Mouse (Mus musculus) embryonic facial prominence, embryonic 11.5 days (tissue): ENCODE results near the gene Gtpbp4. TPM values are rescaled to one million over a fixed set of nuclear protein-coding genes. Genes with fewer than 3 reads are reported as not detected.
"Not testable (repeated sequence)": the region's sequence is repeated elsewhere in the genome, so short reads cannot be mapped to it uniquely, and the experiment has no call there.

ENCODE experiments used
- ATAC-seq: fragments of 200-750 bp; cut with Nextera tagmentation; replicated peaks from 2 replicates; pipeline ENCODE4 v1.8.0; 2017; ENCODE audit warnings: low read depth; ENCODE audit not compliant: insufficient number of reproducible peaks, low FRiP score, low TSS enrichment
- DNase-seq: peaks from one replicate; pipeline ENCODE4 v3.0.0-alpha.2; 2015; ENCODE audit warnings: low spot score
- H3K27ac ChIP-seq: fragments of 300-500 bp; sonication (generic); replicated peaks from 2 replicates; pipeline ENCODE4 v1.5.1; 2014; ENCODE audit warnings: mild to moderate bottlenecking, low read depth, low read length, control low read depth
- H3K27me3 ChIP-seq: fragments of 300-500 bp; sonication (generic); 2 replicates; pipeline ENCODE4 v1.6.1; 2014; ENCODE audit warnings: mild to moderate bottlenecking, low read length, moderate library complexity, mixed read lengths; ENCODE audit not compliant: control insufficient read depth, insufficient read depth
- H3K36me3 ChIP-seq: fragments of 300-500 bp; sonication (generic); replicated peaks from 2 replicates; pipeline ENCODE4 v1.6.1; 2014; ENCODE audit warnings: low read depth, mild to moderate bottlenecking, low read length, moderate library complexity, mixed read lengths; ENCODE audit not compliant: control insufficient read depth, insufficient read depth
- H3K4me1 ChIP-seq: fragments of 300-500 bp; sonication (generic); 2 replicates; pipeline ENCODE4 v1.6.1; 2014; ENCODE audit warnings: low read length, mixed read lengths; ENCODE audit not compliant: control insufficient read depth, insufficient read depth
- H3K4me2 ChIP-seq: fragments of 300-500 bp; sonication (generic); 2 replicates; pipeline ENCODE4 v1.6.1; 2014; ENCODE audit warnings: low read depth, mild to moderate bottlenecking, control low read depth, low read length, moderate library complexity
- H3K4me3 ChIP-seq: fragments of 300-500 bp; sonication (generic); 2 replicates; pipeline ENCODE4 v1.5.1; 2014; ENCODE audit warnings: low read depth, low read length, control low read depth
- H3K9ac ChIP-seq: fragments of 300-500 bp; sonication (generic); replicated peaks from 2 replicates; pipeline ENCODE4 v1.6.1; 2014; ENCODE audit warnings: mild to moderate bottlenecking, control low read depth, low read length
- H3K9me3 ChIP-seq: fragments of 300-500 bp; sonication (generic); replicated peaks from 2 replicates; pipeline ENCODE4 v1.6.1; 2016; ENCODE audit warnings: mild to moderate bottlenecking, low read length, inconsistent platforms, mixed read lengths; ENCODE audit not compliant: control insufficient read depth
- WGBS: fragments of 180-500 bp; shearing (Covaris S2); extraction: QIAGEN DNeasy Blood & Tissue Kit; methylation state at CpG from one replicate; pipeline ENCODE4 v1.1.7; 2014; 5-methylcytosine and 5-hydroxymethylcytosine counted together
- polyA plus RNA-seq: library from polyadenylated mRNA; unstranded; fragments of >200 nt; fragmentation: Nextera tagmentation; extraction: Ambion mirVana; gene quantifications from 2 replicates; pipeline ENCODE4 v1.2.1, GENCODE M21; 2014

The Gtpbp4 gene
- polyA plus RNA-seq, 1 experiment from 2014 or later, result 113 TPM

GRCm38 (mm10) chr13:8965224-8965623, 30.7 kb downstream of the Gtpbp4 start:
- DNase-seq (no peak), ATAC-seq (no peak)
- H3K4me1 ChIP-seq, result no peaks in the 10 kb centered on the region
- H3K4me2 ChIP-seq, result no peak overlapping the region
- no peak overlapping the region for H3K4me3 ChIP-seq
- H3K9ac ChIP-seq, result no peak overlapping the region
- no peaks in the 10 kb centered on the region for H3K27me3 ChIP-seq
- H3K36me3 ChIP-seq, result no peaks in the 10 kb centered on the region; the same call in none of the 2 replicates
- WGBS, result 94% methylated on average over 5 of the region's 5 CpGs
- H3K27ac ChIP-seq, result no peak overlapping the region
- H3K9me3 ChIP-seq, result no peaks in the 10 kb centered on the region

- ATAC-seq, H3K4me1 ChIP-seq, H3K9ac ChIP-seq, H3K4me2 ChIP-seq, H3K4me3 ChIP-seq, H3K9me3 ChIP-seq, H3K36me3 ChIP-seq, H3K27me3 ChIP-seq, DNase-seq, H3K27ac ChIP-seq: not testable (repeated sequence)
- 34% methylated on average over 5 of the region's 5 CpGs for WGBS
Measured at GRCm38 (mm10) chr13:8962266-8962665, 33.6 kb downstream of the Gtpbp4 start.

- not testable (repeated sequence) for H3K4me1 ChIP-seq, H3K9ac ChIP-seq, DNase-seq, ATAC-seq, H3K27ac ChIP-seq, H3K27me3 ChIP-seq, H3K36me3 ChIP-seq, H3K4me3 ChIP-seq, H3K4me2 ChIP-seq, H3K9me3 ChIP-seq
- WGBS, result 56% methylated on average over 3 of the region's 3 CpGs
Measured at GRCm38 (mm10) chr13:8961128-8961888, 34.6 kb downstream of the Gtpbp4 start.

GRCm38 (mm10) chr13:8959554-8959953, 36.3 kb downstream of the Gtpbp4 start:
- H3K9me3 ChIP-seq, DNase-seq, H3K4me3 ChIP-seq, H3K4me1 ChIP-seq, H3K36me3 ChIP-seq, H3K4me2 ChIP-seq, H3K27ac ChIP-seq, ATAC-seq, H3K27me3 ChIP-seq, H3K9ac ChIP-seq: not testable (repeated sequence)
- WGBS, result 90% methylated on average over 4 of the region's 6 CpGs

DNA sequence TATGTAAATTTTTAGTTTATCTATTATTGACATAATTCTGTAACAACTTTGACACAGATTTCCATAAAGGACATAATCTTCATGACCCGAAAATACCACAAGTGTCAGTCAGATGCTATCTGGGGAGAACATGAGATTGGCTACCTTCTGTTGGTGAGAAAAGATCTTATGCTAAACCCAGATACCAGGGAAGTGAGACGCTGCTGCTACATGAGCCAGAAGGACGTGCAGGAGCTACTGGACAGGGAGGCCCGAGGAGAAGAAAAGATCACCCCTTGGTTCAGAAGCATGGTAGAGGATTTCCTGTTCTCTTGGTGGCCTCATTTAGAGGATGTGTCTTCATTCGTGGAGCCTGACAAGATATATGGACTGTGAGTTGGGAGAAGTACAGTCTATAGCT, 36.8 kb downstream of the Gtpbp4 start:
- WGBS, result 88% methylated on average over 1 of the region's 5 CpGs
- not testable (repeated sequence) for H3K4me2 ChIP-seq, H3K9me3 ChIP-seq, H3K27me3 ChIP-seq, H3K9ac ChIP-seq, H3K36me3 ChIP-seq, H3K27ac ChIP-seq, ATAC-seq, H3K4me1 ChIP-seq, H3K4me3 ChIP-seq, DNase-seq

DNA sequence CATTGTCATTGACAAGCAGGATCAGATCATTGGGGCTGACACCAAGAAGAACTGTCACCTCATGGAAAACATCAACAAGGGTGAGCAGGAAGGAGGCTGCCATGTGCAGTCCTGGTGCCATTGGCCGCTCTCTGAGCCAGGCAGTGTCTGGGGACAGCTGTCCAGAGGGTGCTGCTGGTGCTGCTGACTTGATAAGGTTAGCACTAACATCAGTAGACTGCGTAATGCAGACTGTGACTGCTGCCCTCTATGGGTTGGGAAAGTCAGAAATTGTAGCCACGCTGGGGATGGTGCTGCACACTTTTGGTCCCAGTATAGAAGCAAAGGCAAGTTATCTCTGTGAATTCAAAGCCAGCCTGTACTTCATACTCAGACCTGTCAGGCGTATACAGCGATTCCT, 39.0 kb downstream of the Gtpbp4 start:
- H3K27ac ChIP-seq, H3K4me2 ChIP-seq, ATAC-seq, H3K9ac ChIP-seq, H3K36me3 ChIP-seq, DNase-seq, H3K4me1 ChIP-seq, H3K9me3 ChIP-seq, H3K4me3 ChIP-seq, H3K27me3 ChIP-seq: not testable (repeated sequence)
- no CpG with 5 or more reads among the region's 5 CpGs for WGBS

- WGBS, result 100% methylated on average over 1 of the region's 2 CpGs
- DNase-seq, H3K9me3 ChIP-seq: not testable (repeated sequence)
Measured at GRCm38 (mm10) chr13:8955127-8955526, 40.8 kb downstream of the Gtpbp4 start.

DNA sequence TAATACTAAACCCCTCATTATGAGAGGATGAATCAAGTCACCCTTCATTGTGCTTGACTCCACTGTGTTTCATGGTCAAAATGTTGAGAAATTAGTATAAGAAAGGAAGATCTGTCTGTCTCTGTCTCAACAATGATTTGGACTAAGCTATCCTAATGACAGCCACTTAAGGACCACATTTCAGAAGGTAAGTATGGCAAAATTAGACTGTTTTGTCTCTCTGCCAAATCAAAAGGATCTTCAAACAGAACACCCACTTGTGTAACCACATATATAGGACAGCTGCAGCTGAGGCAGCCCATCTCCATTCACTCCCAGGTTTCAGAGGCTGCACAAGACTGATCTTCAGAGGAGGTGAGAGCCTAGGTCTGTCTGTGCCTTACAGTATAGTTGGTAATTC, 43.3 kb downstream of the Gtpbp4 start, which contains the start of gene Idi2:
Gene Idi2 (plus strand): TSS at position 301 of the 400 bp plus-strand sequence.
- H3K4me3 ChIP-seq, DNase-seq, H3K27ac ChIP-seq, H3K9ac ChIP-seq, ATAC-seq, H3K4me2 ChIP-seq, H3K27me3 ChIP-seq, H3K9me3 ChIP-seq, H3K4me1 ChIP-seq, H3K36me3 ChIP-seq: not testable (repeated sequence)

More at GRCm38 (mm10) chr13:8955127-8955526, 40.8 kb downstream of the Gtpbp4 start:
- not testable (repeated sequence) for ATAC-seq, H3K36me3 ChIP-seq, H3K27ac ChIP-seq, H3K4me2 ChIP-seq, H3K4me1 ChIP-seq, H3K27me3 ChIP-seq, H3K4me3 ChIP-seq, H3K9ac ChIP-seq
